Mouse (Mus musculus) stomach, postnatal 0 days (tissue): ENCODE measurements around the gene Sytl1. TPM values are rescaled to one million over a fixed set of nuclear protein-coding genes. Genes with fewer than 3 reads are reported as not detected.

Experiments
- ATAC-seq: fragments of 200-750 bp; cut with Nextera tagmentation; 2 replicates; pipeline ENCODE4 v1.8.0; 2017; ENCODE audit not compliant: low FRiP score, low TSS enrichment
- DNase-seq: peaks from one replicate; pipeline ENCODE4 v3.0.0-alpha.2; 2016; ENCODE audit warnings: low spot score
- H3K27ac ChIP-seq: fragments of 300-500 bp; sonication (generic); replicated peaks from 2 replicates; pipeline ENCODE4 v1.5.1; 2014; ENCODE audit warnings: mild to moderate bottlenecking, control low read depth
- H3K27me3 ChIP-seq: fragments of 300-500 bp; sonication (generic); 2 replicates; pipeline ENCODE4 v1.6.1; 2014; ENCODE audit warnings: low read length; ENCODE audit not compliant: control insufficient read depth, insufficient read depth
- H3K36me3 ChIP-seq: fragments of 300-500 bp; sonication (generic); 2 replicates; pipeline ENCODE4 v1.6.1; 2014; ENCODE audit warnings: low read length, mixed read lengths; ENCODE audit not compliant: control insufficient read depth, insufficient read depth
- H3K4me1 ChIP-seq: fragments of 300-500 bp; sonication (generic); replicated peaks from 2 replicates; pipeline ENCODE4 v1.6.1; 2014; ENCODE audit warnings: antibody characterized with exemption; ENCODE audit not compliant: control insufficient read depth, insufficient read depth
- H3K4me2 ChIP-seq: fragments of 300-500 bp; sonication (generic); replicated peaks from 2 replicates; pipeline ENCODE4 v1.6.1; 2014; ENCODE audit warnings: low read depth, mild to moderate bottlenecking, control low read depth, moderate library complexity
- H3K4me3 ChIP-seq: fragments of 300-500 bp; sonication (generic); 2 replicates; pipeline ENCODE4 v1.5.1; 2014; ENCODE audit warnings: low read depth, low read length, control low read depth
- H3K9ac ChIP-seq: fragments of 300-500 bp; sonication (generic); 2 replicates; pipeline ENCODE4 v1.6.1; 2014; ENCODE audit warnings: mild to moderate bottlenecking, low read length, control low read depth, mixed read lengths
- H3K9me3 ChIP-seq: fragments of 300-500 bp; sonication (generic); 2 replicates; pipeline ENCODE4 v1.6.1; 2016; ENCODE audit warnings: low read length; ENCODE audit not compliant: control insufficient read depth
- CTCF ChIP-seq: IDR thresholded peaks from 2 replicates; pipeline ENCODE4 v1.5.1; 2016; ENCODE audit warnings: antibody characterized with exemption, low read depth, mild to moderate bottlenecking, moderate library complexity
- EP300 ChIP-seq: optimal IDR thresholded peaks from 2 replicates; pipeline ENCODE3; 2016; ENCODE audit warnings: antibody characterized with exemption
- WGBS: fragments of 180-500 bp; shearing (Covaris S2); extraction: QIAGEN DNeasy Blood & Tissue Kit; methylation state at CpG from one replicate; pipeline ENCODE4 v1.1.7; 2014; 5-methylcytosine and 5-hydroxymethylcytosine counted together
- polyA plus RNA-seq: library from polyadenylated mRNA; unstranded; fragments of >200 nt; fragmentation: Nextera tagmentation; extraction: Ambion mirVana; gene quantifications from 2 replicates; pipeline ENCODE4 v1.2.1, GENCODE M21; 2015

Gene Sytl1
- polyA plus RNA-seq, 1 experiment from 2014 or later = 93.5 TPM

GRCm38 (mm10) chr4:133265759-133266158, 2.8 kb upstream of the Sytl1 start:
- H3K4me3 ChIP-seq = no peak overlapping the region
- peaks cover 23% of the 10 kb centered on the region for H3K36me3 ChIP-seq
- ATAC-seq = no peak
- DNase-seq = no peak
- no peak for TF ChIP-seq EP300
- TF ChIP-seq CTCF = no peak
- no peak overlapping the region for H3K27ac ChIP-seq
- no peaks in the 10 kb centered on the region for H3K9me3 ChIP-seq
- no peak overlapping the region for H3K4me2 ChIP-seq
- no peak overlapping the region for H3K9ac ChIP-seq
- no peaks in the 10 kb centered on the region for H3K4me1 ChIP-seq
- 70% methylated on average over 4 of the region's 4 CpGs for WGBS
- H3K27me3 ChIP-seq = no peaks in the 10 kb centered on the region

DNA sequence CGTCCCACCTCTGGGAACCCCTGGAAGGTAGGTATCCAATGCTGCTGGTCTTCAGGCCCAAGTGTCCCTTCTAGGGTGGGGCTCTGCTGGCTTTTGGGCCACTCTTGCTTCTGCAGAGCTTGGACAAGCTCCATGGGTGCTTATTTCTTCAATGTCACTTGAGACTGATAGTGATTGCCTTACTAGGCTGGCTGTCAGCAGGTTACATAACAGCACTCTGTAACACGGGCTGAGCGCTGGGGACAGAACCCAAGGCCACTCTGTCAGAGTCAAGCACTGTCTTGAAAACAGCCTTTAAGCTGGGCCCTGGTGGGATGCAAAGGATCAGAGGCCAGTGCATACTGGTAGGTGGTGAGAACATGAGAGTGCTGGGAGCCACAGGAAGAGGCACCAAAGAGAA, 2.4 kb upstream of the Sytl1 start:
- H3K4me2 ChIP-seq = no peak overlapping the region
- DNase-seq (no peak), ATAC-seq (no peak)
- H3K36me3 ChIP-seq = peaks cover 23% of the 10 kb centered on the region
- no peaks in the 10 kb centered on the region for H3K27me3 ChIP-seq
- H3K4me1 ChIP-seq = no peaks in the 10 kb centered on the region
- no peak overlapping the region for H3K9ac ChIP-seq
- TF ChIP-seq CTCF = no peak
- TF ChIP-seq EP300 = no peak
- H3K27ac ChIP-seq = no peak overlapping the region
- WGBS = 89% methylated on average over 3 of the region's 3 CpGs
- no peaks in the 10 kb centered on the region for H3K9me3 ChIP-seq
- H3K4me3 ChIP-seq = no peak overlapping the region

DNA sequence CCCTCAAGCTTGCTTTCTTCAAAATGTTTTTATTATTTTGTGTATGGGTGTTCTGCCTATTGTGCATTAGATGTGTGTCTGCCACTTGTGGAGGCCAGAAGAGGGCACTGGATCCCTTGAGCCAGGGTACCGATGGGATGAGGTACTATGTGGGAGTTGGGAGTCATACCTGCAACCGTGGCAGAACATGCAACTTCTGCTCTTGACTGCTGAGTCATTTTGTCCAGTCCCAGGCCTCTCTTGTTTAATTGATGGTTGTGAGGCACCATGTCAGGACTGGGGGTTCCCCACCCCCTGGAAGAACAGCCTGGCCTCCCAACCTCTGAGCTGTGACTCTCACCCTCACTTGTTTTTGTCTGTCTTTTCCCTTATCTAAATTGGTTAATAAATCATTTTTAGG, 1.6 kb upstream of the Sytl1 start:
- Histone ChIP-seq H3K27me3 (no peaks in the 10 kb centered on the region), H3K4me3 (no peak overlapping the region), H3K27ac (no peak overlapping the region), H3K36me3 (peaks cover 23% of the 10 kb centered on the region), H3K9ac (no peak overlapping the region), H3K4me2 (no peak overlapping the region), H3K4me1 (no peaks in the 10 kb centered on the region), H3K9me3 (no peaks in the 10 kb centered on the region)
- no peak for ATAC-seq
- DNase-seq = no peak
- whole genome bisulfite sequencing = 89% methylated on average over 2 of the region's 2 CpGs
- TF ChIP-seq CTCF (peak; percentile 14; the same call in 1 of the 2 replicates), EP300 (no peak)

- Histone ChIP-seq H3K4me3 (no peak overlapping the region), H3K4me1 (no peaks in the 10 kb centered on the region), H3K9me3 (no peaks in the 10 kb centered on the region), H3K4me2 (no peak overlapping the region), H3K27ac (0 out of 2 replicates have a peak overlapping the region, but pooled peaks have one; percentile 24), H3K27me3 (no peaks in the 10 kb centered on the region), H3K9ac (no peak overlapping the region), H3K36me3 (peaks cover 18% of the 10 kb centered on the region)
- 79% methylated on average over 5 of the region's 5 CpGs for WGBS
- ATAC-seq (no peak), DNase-seq (no peak)
- TF ChIP-seq CTCF = no peak
- TF ChIP-seq EP300 = no peak
These were observed 843 bp upstream of the Sytl1 start for GRCm38 (mm10) chr4:133263756-133264155.

- no peaks in the 10 kb centered on the region for H3K9me3 ChIP-seq
- ATAC-seq (no peak), DNase-seq (no peak)
- H3K36me3 ChIP-seq = peaks cover 9% of the 10 kb centered on the region
- H3K27me3 ChIP-seq = no peaks in the 10 kb centered on the region
- H3K4me1 ChIP-seq = no peaks in the 10 kb centered on the region
- H3K27ac ChIP-seq = peak overlapping the region; percentile 82
- H3K9ac ChIP-seq = peak overlapping the region; percentile 47
- WGBS = 56% methylated on average over 7 of the region's 7 CpGs
- no peak for TF ChIP-seq EP300
- no peak for TF ChIP-seq CTCF
- H3K4me2 ChIP-seq = peak overlapping the region; percentile 51
- peak overlapping the region; percentile 34 for H3K4me3 ChIP-seq
These were observed 543 bp downstream of the Sytl1 start for GRCm38 (mm10) chr4:133262375-133262765.

DNA sequence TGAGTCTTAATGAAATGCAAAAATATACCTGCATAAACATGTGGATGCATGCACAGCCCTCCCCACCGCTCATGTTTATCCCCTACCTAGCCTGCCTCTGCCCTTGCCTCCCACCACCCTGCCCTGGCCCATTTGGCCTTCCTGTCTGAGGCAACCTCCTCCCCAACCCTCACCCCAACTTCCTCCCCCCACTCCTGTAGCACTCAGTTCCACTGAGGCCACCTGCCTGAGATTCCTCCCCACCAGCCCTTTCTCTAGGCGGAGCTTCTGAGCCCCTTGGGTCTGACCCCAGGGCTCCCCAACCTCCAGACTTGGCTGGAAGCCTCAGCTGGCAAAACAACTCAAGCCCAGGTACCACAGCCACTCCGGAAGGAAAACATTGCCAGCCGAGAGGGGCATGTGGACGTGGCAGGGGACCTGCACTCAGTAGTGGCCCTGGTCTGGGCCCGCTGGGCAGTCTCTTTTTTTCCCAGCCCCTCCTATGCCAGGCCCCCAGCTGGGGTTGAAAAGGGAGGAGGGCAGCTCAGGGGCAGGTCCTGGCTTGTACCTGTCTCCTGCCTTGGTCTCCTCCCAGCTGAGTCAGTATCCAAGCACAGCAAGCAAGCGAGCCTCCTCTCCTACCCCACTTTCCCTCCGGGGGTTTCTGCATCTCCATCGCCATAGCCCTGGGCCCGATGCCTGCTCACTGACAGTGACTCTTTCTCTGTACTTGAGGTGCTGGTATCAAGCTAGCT, 1.1 kb downstream of the Sytl1 start:
- 40% methylated on average over 10 of the region's 10 CpGs for WGBS
- no peak for ATAC-seq

More for the DNA sequence above, 1.1 kb downstream of the Sytl1 start:
- TF ChIP-seq EP300 (no peak), CTCF (no peak)
- no peaks in the 10 kb centered on the region for H3K27me3 ChIP-seq
- H3K36me3 ChIP-seq = peaks cover 5% of the 10 kb centered on the region
- H3K27ac ChIP-seq = peak overlapping the region; percentile 82
- DNase-seq = no peak
- H3K4me2 ChIP-seq = peak overlapping the region; percentile 51
- no peaks in the 10 kb centered on the region for H3K4me1 ChIP-seq
- peak overlapping the region; percentile 47; the same call in 1 of the 2 replicates for H3K9ac ChIP-seq
- H3K9me3 ChIP-seq = no peaks in the 10 kb centered on the region
- H3K4me3 ChIP-seq = peak overlapping the region; percentile 34
